Mouse (Mus musculus) urinary bladder, postnatal 25 days (tissue): Measurements from ENCODE around the gene Filip1l.
"Not testable (repeated sequence)": the region's sequence is repeated elsewhere in the genome, so short reads cannot be mapped to it uniquely, and the experiment has no call there.

Experiments
- DNase-seq: peaks from one replicate; pipeline ENCODE4 v3.0.0; 2022; ENCODE audit warnings: low spot score

Gene Filip1l

DNA sequence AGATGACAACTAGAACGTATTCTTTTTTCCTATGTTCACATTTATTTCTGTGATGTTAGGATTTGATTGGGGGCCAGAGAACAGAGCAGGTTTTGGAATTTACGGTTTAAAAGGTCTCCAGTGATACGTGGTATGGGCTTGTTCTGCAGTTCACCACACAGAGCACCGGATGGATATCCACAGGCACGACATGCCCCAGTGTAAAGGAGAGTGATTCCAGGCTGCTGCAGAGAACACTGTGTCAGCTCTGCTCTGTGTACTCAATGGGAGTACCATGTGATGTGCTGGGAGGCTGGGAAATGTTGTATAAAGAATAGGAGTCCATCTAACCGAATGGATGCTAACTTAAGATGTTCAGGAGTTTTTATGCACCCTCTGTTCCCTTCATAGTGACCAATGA is 1.0 kb downstream of the Filip1l start:
- DNase-seq, result no peak

DNA sequence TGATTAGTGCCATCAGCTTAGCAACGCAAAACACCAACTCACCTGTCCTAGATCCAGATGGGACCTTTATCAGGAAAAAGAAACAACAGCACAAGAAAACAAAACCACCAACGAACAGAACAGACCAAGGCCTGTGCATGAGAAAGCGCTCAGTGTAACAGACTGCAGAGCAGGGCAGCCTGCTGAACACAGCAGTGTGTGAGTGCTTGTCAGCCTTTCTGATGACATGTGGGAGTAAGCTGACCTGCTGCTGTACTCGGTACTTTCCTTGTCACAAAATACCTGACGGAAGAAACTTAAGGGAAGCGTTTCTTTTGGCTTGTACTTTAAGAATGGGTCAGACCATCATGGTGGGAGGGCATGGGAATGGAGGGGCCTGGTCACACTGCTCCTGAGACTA is 3.6 kb downstream of the Filip1l start:
- DNase-seq, result no peak

DNA sequence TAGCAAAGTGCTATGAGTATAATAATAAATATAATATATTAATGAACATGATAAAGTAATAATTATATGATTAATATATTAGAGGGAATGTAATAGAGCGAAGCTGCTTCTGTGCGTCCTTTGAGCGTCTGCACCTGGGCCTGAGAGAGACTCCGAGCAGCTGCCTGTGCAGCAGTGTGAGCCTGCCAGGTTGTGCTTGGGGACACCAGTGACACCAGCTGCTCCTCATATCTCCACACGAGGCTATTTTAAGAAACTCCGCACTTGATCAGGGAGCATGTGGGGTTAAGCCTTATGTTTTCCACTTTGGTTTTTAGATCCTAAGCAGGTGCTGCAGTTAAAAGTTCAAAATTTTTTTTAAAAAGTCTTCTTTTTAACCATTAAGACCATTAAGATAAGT is 4.1 kb downstream of the Filip1l start:
- DNase-seq, result no peak

DNA sequence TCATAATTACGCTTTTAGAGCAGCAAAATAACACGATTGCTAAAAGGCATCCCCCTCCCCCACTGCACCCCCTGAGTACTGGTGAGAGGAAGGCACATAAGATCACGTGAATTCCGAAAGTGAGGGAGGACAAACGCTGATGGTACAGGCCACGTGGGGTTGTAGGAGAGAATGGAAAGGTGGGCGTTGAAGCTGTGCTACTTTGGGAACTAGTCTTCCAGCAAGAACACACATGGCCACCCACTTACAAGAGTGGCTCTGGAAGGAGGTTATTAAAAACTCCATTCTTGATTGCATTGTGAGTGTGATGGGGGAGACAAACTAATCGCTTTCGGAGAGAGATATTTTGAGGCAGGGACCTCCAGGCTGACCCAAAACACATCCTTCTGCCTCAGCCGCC is 6.4 kb downstream of the Filip1l start:
- no peak for DNase-seq

DNA sequence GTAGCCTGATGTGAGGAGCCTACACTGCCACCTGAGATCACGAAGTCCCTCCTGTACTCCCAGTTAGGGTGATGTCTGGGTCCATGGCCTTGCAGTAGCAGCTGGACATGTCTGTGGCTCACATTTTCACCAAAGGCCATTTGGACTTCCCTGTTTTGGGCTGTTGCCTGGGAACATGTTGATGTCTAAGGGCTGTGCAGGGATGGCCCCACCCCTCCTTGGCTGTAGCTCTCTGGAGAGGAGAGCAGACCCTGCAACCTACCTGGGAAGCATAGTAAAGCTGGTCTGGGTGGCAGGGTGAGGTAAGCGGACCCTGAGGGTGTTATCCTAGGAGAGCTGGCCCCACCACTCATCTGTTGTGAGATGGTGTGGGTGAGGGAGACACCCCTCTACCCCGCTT is 7.9 kb downstream of the Filip1l start:
- no peak for DNase-seq

DNA sequence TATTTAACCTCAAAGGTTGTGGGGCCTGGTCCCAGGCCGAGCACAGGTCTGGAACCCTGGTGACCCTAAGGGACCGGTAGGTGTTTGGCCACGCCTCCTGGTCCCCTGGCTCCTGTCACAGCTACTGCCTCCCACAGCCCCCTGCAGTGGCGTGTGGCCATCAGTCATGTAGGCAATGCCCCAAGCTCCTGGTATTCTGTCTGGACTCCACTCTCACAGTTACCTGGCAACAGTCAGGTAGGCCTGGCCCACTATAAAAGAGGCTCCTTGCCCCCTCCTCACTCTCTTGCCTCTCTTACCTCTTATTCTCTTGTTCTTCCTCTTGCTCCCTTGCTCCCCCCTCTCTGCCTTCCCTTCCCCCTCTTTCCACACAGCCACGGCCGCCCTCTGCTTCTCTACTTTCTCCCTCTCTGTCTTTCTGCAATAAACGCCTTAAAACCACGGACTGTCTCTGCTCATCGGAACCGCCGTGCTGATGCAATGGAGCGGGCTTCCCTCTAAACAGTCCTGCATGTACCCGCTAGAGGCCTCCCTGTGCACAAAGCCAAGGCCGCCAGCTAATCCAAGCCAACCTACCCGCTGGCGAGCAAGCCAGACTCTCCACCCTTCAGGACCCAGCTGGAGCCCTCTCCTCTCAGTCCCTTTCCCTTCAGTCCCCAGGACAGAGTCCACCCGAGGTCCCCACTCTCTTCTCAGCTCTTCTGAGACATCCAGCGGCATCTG is 9.9 kb downstream of the Filip1l start:
- DNase-seq, result peak; percentile 32

DNA sequence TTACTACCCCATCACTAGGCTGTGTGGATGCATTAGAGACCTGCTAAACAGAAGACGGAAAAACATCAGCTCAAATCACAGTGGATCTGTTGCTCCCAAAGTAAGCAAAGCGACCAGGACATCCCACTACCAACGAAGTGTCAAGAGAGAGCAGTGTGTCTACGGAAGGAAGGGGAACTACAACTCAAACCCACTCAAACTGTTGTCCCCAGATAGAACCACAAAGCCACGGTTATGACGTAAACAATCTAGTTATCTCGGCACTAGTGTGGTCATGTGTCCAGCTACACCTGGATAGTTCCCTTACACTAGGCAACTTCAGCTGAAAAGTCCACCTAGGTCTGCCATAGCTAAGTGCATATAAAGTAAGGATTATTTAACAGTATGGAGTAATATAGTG is 11.6 kb downstream of the Filip1l start:
- no peak for DNase-seq

DNA sequence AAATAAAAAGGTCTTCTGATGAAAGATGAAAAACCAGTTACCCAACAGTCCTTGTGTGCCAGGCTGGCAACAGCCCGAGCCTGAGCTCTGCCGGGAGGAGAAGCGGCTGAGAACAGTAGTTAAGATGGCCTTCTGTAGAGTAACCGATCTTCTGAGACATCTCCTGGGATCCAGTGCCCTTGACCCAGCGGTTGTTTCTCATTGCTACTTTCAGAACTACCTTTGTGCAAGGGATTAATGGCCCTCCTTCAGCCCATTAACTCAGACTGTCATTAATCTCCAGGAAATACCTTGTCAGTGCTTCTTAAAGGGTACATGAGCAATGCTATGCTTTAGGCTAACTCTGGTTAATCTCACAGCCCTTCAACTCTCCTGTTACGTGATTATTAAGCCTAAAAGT is 13.2 kb downstream of the Filip1l start:
- DNase-seq, result no peak

DNA sequence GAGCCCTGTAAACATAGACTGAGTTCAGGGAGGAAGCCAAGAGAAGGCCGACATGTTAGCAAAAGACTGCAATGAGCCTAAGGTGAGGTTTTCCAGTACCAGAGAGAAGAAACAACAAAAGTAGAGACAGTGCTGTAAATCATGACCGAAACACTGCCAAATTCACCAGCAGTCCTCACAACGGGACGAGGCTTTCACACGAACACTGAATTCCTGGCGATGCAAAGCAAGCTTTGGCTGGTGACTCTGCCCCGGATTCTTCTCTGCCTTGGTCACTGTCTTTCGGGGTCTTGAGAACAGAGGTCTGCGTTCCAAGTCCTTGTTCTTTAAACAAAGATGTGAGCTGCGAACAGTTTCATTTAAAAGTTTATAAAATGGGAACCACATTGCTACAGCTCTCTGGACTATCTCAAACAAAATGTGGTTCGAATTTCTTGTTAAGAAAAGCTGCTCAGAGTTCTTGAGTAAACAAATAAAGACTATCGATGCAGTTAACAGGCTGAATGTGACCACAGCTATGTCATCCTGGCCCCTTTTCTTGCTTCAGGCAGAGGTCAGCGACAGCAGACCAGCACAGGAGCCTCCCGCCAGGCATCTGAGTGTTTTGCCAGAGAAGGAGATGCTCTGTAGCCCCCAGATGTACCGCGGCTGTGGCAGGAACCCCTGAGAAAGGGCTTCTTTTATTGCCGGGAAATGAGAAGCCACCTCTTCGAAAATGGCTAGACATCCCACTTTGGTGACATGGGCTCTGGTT is 14.2 kb downstream of the Filip1l start:
- DNase-seq, result no peak

DNA sequence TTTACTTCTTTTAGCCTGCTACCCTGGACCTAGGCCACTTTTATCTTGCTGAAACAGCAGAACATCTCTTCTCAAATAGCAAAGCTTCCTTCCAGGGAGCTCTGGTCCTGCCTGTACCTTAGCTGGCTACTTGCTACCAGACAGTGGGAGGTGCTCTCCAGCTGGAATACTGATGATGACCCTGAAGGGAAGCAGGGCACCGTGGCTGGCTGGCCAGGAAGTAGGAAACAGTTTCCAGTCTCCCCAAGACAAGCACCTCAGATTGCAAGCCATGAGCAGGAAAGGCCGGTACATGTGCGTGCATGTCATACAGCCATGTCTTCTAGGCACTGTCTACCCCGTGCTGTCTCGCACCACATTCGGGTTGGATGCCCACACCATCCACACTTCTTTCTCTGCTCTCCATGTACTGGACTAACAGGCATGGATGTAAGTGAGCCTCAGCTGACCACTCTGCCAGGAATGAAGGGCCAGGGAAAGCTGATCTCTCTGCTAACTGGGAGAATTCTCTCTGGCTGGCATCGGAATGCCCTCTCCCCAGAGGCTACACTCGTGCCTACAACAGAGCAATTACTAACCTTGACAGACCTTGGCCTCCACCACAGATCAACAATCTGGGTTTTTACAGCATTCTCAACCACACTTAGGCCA is 17.1 kb downstream of the Filip1l start:
- DNase-seq, result no peak

DNA sequence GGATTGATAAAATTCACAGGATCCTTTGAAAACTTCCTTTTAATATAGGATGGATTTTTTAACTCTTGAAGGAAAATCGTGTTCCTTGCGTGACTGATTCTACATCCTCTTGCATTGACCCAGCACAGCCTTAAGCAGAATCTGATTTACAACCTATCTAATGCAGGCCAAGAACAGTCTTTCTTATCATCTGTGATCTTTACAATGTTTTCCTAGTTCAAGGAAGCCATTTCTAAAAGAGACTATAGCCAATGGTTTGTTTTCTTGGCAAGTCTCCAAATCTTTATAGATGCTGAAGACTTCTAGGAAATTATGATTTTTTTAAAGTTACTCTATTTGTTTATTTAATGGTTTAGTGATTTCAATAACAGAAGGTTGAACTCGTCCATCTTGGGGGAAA is 19.3 kb downstream of the Filip1l start:
- no peak for DNase-seq

DNA sequence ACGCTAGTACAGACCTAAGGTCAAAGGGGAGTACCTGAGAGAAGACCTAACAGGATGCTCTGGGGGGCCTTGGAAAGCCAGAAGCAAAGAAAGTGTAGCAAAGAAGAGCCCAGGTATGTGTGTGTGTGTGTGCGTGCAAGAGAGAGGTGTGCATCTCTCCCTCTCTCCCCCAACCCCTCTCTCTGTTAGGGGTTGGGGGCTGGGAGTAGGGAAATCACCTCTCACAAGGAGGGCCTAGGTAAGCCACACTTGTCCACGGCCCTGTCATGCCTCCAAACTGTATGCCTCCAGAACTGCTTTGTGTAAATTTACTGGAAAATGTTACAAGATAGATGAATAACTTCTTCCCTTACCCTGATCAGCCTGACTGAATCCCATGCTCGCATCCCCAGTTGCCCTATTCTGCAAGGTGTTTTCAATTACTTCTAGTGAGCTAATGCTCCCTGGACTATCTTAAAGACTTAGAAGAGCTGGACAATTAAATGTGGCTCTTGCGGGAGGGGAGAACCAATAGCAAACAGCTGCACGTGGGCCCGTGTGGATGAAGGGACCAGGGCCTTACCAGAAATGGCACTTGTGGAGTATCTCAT is 22.4 kb downstream of the Filip1l start:
- no peak for DNase-seq

DNA sequence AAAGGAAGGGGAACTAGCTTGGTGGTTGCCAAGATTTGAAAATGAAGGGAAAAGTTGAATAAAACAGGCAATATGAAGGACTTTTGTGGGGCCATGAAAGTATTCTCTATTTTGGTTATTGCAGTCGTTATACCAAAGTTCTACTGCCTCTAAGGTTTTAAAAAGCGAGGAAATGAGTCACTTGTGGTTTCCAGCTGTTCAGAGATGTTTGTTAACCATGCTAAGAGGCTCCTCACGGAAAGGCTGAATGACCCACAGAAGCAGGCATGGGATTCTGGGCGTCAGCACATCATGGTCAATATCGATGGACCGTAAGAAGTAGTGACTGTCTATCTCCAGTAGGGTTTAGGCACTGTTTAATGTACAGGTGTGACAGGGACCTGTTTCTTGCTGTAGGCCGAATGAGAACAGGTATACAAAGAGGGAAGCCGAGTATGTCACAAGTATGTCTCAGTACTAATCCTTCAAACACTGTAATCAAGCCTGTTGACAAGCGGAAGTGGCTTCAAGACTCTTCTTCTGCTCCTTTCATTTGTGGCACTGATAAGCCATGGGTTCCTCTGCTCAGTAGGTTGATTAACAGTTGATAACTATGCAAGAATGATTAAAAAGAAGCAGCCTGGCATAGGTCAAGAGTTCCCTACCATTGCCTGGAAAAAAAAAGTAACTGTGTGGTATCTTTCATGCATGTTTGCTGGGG is 25.9 kb downstream of the Filip1l start:
- DNase-seq, result no peak

DNA sequence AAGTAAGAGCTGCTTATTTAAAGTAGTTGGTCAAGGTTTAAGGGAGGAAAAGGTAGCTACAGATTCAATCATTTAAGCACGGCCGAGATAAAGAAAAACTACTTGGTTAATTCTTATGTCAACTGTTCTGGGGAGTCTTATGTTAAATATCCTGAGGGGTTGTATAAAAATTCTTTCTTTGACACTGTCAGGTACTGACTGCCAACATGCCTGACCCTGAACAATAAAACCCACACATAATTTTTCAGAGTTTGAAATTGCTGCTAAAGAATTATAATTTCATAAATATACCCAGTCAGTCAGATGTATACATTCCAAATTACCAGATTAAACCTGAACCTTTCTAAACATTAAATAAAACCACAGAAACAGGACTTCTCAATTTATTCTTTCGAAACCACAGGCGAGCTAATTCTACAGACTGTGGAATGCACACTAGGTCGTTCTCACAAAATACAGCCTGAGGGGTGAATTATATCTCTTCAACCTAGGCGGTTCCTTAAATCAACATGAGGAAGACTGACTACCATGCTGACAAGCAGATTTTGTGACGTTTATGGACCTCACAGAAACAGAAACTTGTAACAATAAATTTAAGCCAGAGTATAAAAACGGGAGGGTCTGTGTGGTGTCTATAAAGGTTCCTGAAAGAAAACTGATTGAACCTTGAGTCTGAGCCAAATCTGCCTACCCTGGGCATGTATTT is 30.5 kb downstream of the Filip1l start:
- DNase-seq, result no peak

DNA sequence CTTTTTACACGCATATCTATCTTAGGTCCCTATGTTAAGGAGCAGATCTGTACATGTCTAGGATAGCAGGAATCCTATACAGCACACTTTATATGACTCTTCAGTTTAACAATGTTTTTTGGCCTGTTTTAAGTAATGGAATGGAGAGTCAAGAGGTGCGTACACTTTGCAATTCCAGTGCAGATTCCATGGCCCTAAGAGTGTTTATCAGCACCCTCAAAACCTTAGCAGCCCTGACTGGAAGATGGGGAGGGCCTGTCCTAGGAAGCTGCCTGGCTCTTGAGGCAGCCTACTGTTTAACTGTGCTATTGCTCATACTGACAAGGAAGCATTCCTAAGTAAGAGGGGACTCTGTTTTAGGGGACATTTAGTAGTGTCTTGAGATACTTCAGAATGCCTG is 31.4 kb downstream of the Filip1l start:
- DNase-seq, result no peak

DNA sequence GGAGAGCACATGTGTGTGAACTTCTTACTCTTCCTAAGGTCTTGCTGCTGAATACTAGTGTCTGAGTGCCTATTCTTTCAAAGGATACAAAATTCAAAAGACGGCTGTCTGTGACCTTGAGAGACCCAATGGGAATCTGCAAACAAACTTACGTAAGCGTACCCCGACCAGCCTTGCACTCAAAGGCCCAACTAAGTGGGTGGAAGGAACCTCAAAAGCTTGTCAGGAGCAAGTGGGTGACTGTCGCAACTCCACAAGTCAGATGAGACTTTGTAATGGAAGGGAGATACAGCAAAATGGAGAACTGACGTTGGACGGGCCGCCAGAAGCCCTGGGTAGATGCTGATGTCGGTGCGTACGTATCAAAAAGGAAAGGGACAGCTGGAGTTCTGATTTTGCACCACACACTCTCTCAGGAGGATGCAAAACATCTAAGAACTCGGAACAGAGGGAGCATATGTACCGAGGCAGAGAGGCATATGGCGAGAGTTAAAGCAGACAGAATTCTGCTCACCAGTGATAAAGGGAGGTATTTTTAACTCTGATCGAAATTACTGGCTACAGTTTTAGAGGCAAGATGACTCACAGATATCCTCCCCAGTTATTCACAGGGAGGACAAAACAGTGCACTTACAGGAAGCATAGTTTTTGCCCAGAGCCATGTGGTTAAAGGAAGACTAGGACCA is 36.8 kb downstream of the Filip1l start:
- DNase-seq, result no peak

DNA sequence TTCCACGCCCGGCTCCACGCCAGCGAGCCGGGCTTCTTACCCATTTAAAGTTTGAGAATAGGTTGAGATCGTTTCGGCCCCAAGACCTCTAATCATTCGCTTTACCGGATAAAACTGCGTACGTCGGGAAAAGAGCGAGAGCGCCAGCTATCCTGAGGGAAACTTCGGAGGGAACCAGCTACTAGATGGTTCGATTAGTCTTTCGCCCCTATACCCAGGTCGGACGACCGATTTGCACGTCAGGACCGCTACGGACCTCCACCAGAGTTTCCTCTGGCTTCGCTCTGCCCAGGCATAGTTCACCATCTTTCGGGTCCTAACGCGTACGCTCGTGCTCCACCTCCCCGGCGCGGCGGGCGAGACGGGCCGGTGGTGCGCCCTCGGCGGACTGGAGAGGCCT is 38.3 kb downstream of the Filip1l start:
- not testable (repeated sequence) for DNase-seq

DNA sequence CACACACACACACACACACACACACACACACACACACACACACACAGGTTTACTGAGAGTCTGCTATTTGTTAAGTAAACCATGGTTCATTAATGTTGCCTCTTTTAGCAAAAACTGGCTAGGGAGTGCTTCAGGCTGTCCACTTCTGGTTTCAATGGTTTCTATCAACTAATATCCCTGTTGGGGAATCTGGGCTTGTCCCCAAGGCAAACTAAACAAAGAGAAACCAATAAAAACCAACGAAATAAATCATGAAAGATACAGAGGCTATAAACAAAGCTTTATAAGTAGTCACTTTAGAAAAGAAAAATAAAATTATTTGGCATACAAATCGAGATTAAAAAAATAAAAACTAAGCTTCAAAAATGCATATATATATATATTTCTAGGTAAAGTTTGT is 39.6 kb downstream of the Filip1l start:
- DNase-seq, result no peak

DNA sequence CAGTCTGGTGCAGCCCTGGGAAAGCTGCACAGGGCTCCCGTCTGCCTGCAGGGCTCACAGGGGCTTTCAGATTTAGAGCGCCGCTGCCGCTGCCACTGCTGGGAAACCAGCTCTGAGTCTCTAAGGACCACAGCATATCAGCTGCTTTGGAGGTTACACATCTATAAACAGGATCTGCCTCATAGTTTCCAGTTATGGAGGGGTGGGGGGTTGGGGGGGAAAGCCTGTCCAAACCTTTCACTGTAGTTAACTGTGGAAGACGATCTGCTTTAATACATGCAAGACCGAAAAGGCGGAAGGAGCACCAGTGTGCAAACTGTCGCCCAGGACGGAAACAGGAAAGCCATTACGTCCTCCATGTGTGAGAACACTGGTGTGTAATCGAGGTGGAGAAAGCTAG is 40.3 kb downstream of the Filip1l start:
- no peak for DNase-seq

DNA sequence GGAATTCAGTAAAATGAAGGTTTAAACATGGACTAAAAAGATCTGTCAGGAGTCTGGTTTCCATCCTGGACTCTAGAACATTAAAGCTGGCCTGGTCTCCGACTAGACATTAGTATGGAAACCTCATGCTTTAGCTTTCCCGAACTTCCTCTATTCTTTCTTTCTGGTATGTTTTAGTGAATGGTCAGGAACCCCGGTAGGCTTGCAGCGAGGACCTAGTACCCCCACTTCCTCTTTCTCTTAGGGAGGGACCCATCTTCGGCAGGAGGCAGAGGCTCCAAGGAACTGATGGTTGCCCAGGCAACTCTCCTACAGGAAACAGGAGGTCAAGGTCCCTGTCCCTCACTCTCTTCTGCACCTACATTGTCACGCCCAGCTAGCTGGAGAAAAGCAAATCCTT is 43.4 kb downstream of the Filip1l start:
- no peak for DNase-seq

DNA sequence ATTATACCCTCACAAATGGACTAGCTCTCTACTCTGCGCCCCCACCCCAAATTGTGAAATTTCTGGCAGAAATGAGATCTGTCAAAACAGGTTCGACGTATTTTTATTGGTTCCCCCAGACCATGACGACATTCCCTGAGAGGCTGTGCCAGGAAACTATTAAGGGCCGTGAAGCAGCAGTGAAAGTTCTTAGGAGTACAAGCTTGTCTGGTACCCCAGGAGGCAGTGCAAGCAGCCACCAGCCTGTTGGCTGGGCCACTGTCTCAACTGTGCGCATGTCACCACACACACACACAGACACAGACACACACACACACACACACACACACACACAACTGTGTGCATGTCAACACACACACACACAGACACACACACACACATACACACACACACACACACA is 45.0 kb downstream of the Filip1l start:
- DNase-seq, result no peak
